Mouse (Mus musculus): ENCODE data around the gene Dnah7a.
A peak's percentile ranks its signal among the peaks of the same experiment; 100 is the strongest.
"Not testable (repeated sequence)": the region's sequence is repeated elsewhere in the genome, so short reads cannot be mapped to it uniquely, and the experiment has no call there.

The Dnah7a gene

GRCm38 (mm10) chr1:53384085-53384688 is 322.4 kb downstream of the Dnah7a start:
- ATAC-seq (ENCODE audit: low TSS enrichment) = peak; percentile 57; the same call in 1 of the 2 replicates

- no peak for ATAC-seq (ENCODE audit: low TSS enrichment)
Measured at GRCm38 (mm10) chr1:53377731-53378130, 328.9 kb downstream of the Dnah7a start.

GRCm38 (mm10) chr1:53375965-53376364 is 330.6 kb downstream of the Dnah7a start:
- not testable (repeated sequence) for ATAC-seq (ENCODE audit: low TSS enrichment)

- ATAC-seq (ENCODE audit: low TSS enrichment) = no peak
Measured at GRCm38 (mm10) chr1:53358988-53359387, 347.6 kb downstream of the Dnah7a start.

- ATAC-seq (ENCODE audit: low TSS enrichment) = peak; percentile 100
Measured at GRCm38 (mm10) chr1:53352327-53353261, 354.0 kb downstream of the Dnah7a start, which contains the start of the genes Asdurf, Gm28551 and Asnsd1. TSS of gene Asdurf (minus strand) at chr1:53352619. TSS of gene Gm28551 (minus strand) at chr1:53352667. TSS of gene Asnsd1 (minus strand) at chr1:53352752.

Measured in frontal cortex, adult (tissue).